Mouse (Mus musculus) C2C12 (cell line): ENCODE results near the gene Riiad1. TPM values are rescaled to one million over a fixed set of nuclear protein-coding genes. Genes with fewer than 3 reads are reported as not detected.

Source experiments
- H3K27me3 ChIP-seq: one replicate; pipeline ENCODE4 v1.6.1; 2011; ENCODE audit not compliant: control insufficient read depth, insufficient read depth, insufficient read length
- H3K36me3 ChIP-seq: one replicate; pipeline ENCODE4 v1.6.1; 2011; ENCODE audit not compliant: control insufficient read depth, insufficient read depth
- H3K4me3 ChIP-seq: one replicate; pipeline ENCODE4 v1.5.1; 2011; ENCODE audit warnings: mild to moderate bottlenecking, control low read depth; ENCODE audit not compliant: poor library complexity, insufficient read depth, severe bottlenecking
- H3K79me2 ChIP-seq: one replicate; pipeline ENCODE4 v1.6.1; 2011; ENCODE audit not compliant: control insufficient read depth, insufficient read depth
- H3K79me3 ChIP-seq: one replicate; pipeline ENCODE4 v1.6.1; 2011; ENCODE audit warnings: low read depth, control low read depth
- H3ac ChIP-seq: one replicate; pipeline ENCODE3; 2011; ENCODE audit warnings: low read depth; ENCODE audit not compliant: control insufficient read depth, insufficient read length
- CEBPB ChIP-seq: IDR thresholded peaks from one replicate; pipeline ENCODE4 v1.6.1; 2011; ENCODE audit warnings: low read depth, mild to moderate bottlenecking, control low read depth, moderate library complexity
- CTCF ChIP-seq: IDR thresholded peaks from one replicate; pipeline ENCODE4 v1.5.1; 2011; ENCODE audit not compliant: control insufficient read depth, insufficient read depth, insufficient read length
- FOSL1 ChIP-seq: IDR thresholded peaks from one replicate; pipeline ENCODE4 v1.8.0; 2011; ENCODE audit warnings: mild to moderate bottlenecking, low read length; ENCODE audit not compliant: poor library complexity, insufficient read depth, severe bottlenecking
- MAX ChIP-seq: IDR thresholded peaks from one replicate; pipeline ENCODE4 v1.6.1; 2011; ENCODE audit warnings: mild to moderate bottlenecking, control low read depth
- MYOD1 ChIP-seq: IDR thresholded peaks from one replicate; pipeline ENCODE4 v1.6.1; 2011; ENCODE audit warnings: low read depth; ENCODE audit not compliant: control insufficient read depth, insufficient read length
- MYOG ChIP-seq: IDR thresholded peaks from one replicate; pipeline ENCODE4 v1.6.1; 2011; ENCODE audit not compliant: control insufficient read depth, insufficient read length; ENCODE audit errors: extremely low read depth
- USF1 ChIP-seq: IDR thresholded peaks from one replicate; pipeline ENCODE4 v1.6.1; 2011; ENCODE audit warnings: low read depth, mild to moderate bottlenecking, control low read depth, moderate library complexity
- polyA plus RNA-seq: library from polyadenylated mRNA; unstranded; fragments of >200 nt; fragmentation: generic; extraction: Trizol; gene quantifications from one replicate; pipeline ENCODE4 v1.2.1, GENCODE M21; 2012; ENCODE audit warnings: missing spikeins

The Riiad1 gene
- polyA plus RNA-seq, 1 experiment = 0.27 TPM

- no peaks in the 10 kb centered on the region for H3K79me2 ChIP-seq
- H3K36me3 ChIP-seq = no peaks in the 10 kb centered on the region
- H3K4me3 ChIP-seq = no peak overlapping the region
- H3K79me3 ChIP-seq = no peaks in the 10 kb centered on the region
- no peak overlapping the region for H3ac ChIP-seq
- no peaks in the 10 kb centered on the region for H3K27me3 ChIP-seq
- TF ChIP-seq CTCF (no peak), FOSL1 (no peak), USF1 (no peak), MYOD1 (no peak), CEBPB (no peak), MYOG (no peak), MAX (no peak)
Measured at GRCm38 (mm10) chr3:94457055-94457454, 23.1 kb downstream of the Riiad1 start.

GRCm38 (mm10) chr3:94456529-94457000 is 23.6 kb downstream of the Riiad1 start:
- no peak overlapping the region for H3K4me3 ChIP-seq

GRCm38 (mm10) chr3:94449377-94449776 is 30.8 kb downstream of the Riiad1 start:
- Histone ChIP-seq H3K27me3 (no peaks in the 10 kb centered on the region), H3K36me3 (peaks cover 52% of the 10 kb centered on the region), H3ac (no peak overlapping the region), H3K79me2 (peaks cover 12% of the 10 kb centered on the region), H3K79me3 (peaks cover 5% of the 10 kb centered on the region), H3K4me3 (no peak overlapping the region)
- no peak for TF ChIP-seq USF1
- no peak for TF ChIP-seq MYOG
- TF ChIP-seq CTCF = no peak
- TF ChIP-seq CEBPB = no peak
- TF ChIP-seq FOSL1 = no peak
- no peak for TF ChIP-seq MAX
- no peak for TF ChIP-seq MYOD1

More at GRCm38 (mm10) chr3:94456529-94457000, 23.6 kb downstream of the Riiad1 start:
- Histone ChIP-seq H3K79me3 (no peaks in the 10 kb centered on the region), H3K36me3 (no peaks in the 10 kb centered on the region), H3K79me2 (no peaks in the 10 kb centered on the region), H3K27me3 (no peaks in the 10 kb centered on the region), H3ac (no peak overlapping the region)
- no peak for TF ChIP-seq MYOD1
- TF ChIP-seq USF1 = no peak
- TF ChIP-seq CTCF = peak; percentile 30

- Histone ChIP-seq H3K27me3 (no peaks in the 10 kb centered on the region), H3K4me3 (peak within 1 kb of the TSS; percentile 91), H3K79me3 (peaks cover 15% of the 10 kb centered on the region), H3K79me2 (peaks cover 25% of the 10 kb centered on the region), H3K36me3 (peaks cover 38% of the 10 kb centered on the region), H3ac (peak within 1 kb of the TSS; percentile 83)
- TF ChIP-seq FOSL1 = no peak
- no peak for TF ChIP-seq CTCF
- TF ChIP-seq USF1 = no peak
- TF ChIP-seq CEBPB = no peak
- TF ChIP-seq MAX = no peak
- TF ChIP-seq MYOG = no peak
- no peak for TF ChIP-seq MYOD1
Measured at GRCm38 (mm10) chr3:94443597-94443964, 36.6 kb downstream of the Riiad1 start, which contains the start of gene Oaz3. Gene Oaz3, minus strand, starts transcription at chr3:94443915.

- Histone ChIP-seq H3K79me3 (peaks cover 15% of the 10 kb centered on the region), H3K36me3 (peaks cover 33% of the 10 kb centered on the region), H3ac (peak within 1 kb of the TSS; percentile 83), H3K4me3 (peak within 1 kb of the TSS; percentile 91), H3K79me2 (peaks cover 25% of the 10 kb centered on the region), H3K27me3 (no peaks in the 10 kb centered on the region)
- TF ChIP-seq CTCF (no peak), MAX (peak; percentile 74)
Measured at GRCm38 (mm10) chr3:94442951-94443596, 37.1 kb downstream of the Riiad1 start, which contains the start of gene Mrpl9. Gene Mrpl9, plus strand, starts transcription at chr3:94443318.

- Histone ChIP-seq H3K4me3 (no peak overlapping the region), H3K27me3 (no peaks in the 10 kb centered on the region), H3K79me2 (peaks cover 25% of the 10 kb centered on the region), H3ac (no peak overlapping the region), H3K79me3 (peaks cover 15% of the 10 kb centered on the region), H3K36me3 (peaks cover 14% of the 10 kb centered on the region)
- TF ChIP-seq CTCF (no peak), MAX (no peak), CEBPB (no peak), MYOD1 (no peak), USF1 (no peak), FOSL1 (no peak), MYOG (no peak)
Measured at GRCm38 (mm10) chr3:94441182-94441581, 39.0 kb downstream of the Riiad1 start.
